Mouse (Mus musculus): ENCODE data around the gene Otub1.

DNA sequence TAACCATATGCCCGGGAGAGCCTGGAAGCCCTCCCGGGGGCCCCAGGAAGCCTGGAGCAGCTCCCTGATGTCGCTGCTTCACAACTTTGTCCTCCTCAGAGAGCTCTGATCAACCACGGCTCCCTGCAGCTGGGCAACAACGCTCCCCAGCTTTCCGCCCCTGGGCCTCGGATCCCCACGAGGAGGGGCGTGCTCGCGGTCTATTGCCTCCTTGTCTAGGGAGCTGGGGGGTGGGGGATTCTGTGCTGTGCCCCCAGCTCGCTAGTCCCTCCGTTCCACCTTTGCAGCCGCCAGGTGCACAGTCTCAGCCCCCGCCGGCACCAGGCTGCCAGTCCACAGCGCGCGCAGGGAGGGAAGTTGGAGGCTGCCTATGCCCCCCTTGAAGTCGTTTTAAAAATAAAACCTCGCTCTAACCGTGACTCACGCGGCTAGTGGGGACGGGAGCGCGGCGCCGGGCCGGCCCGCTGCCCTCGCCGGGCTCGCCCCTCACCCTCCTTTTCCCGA is 41.2 kb downstream of the Otub1 start:
- TF ChIP-seq CTCF (IDR thresholded peaks at IDR 0.05; ENCODE audit: borderline replicate concordance, insufficient read depth, low read depth, low read length) (no peak), POLR2A (IDR thresholded peaks at IDR 0.05; ENCODE audit: borderline replicate concordance, insufficient read depth, low read length) (no peak)

All from cerebellum, adult 2 months (tissue).